Mouse (Mus musculus) small intestine, adult 2 months (tissue): ENCODE data around the gene Haus6. TPM values are rescaled to one million over a fixed set of nuclear protein-coding genes. Genes with fewer than 3 reads are reported as not detected.
"Not testable (repeated sequence)": the region's sequence is repeated elsewhere in the genome, so short reads cannot be mapped to it uniquely, and the experiment has no call there.

ENCODE experiments used
- H3K27ac ChIP-seq: fragments of 200-500 bp; 2 replicates; pipeline ENCODE4 v1.5.1; 2012; ENCODE audit warnings: low read depth, low read length, control low read depth, inconsistent platforms; ENCODE audit not compliant: insufficient read depth
- H3K27me3 ChIP-seq: fragments of 200-500 bp; 2 replicates; pipeline ENCODE4 v1.6.1; 2012; ENCODE audit warnings: mild to moderate bottlenecking, moderate library complexity, low read length, inconsistent platforms; ENCODE audit not compliant: control insufficient read depth, insufficient read depth
- H3K36me3 ChIP-seq: fragments of 200-500 bp; 2 replicates; pipeline ENCODE4 v1.6.1; 2012; ENCODE audit warnings: mild to moderate bottlenecking, low read length, control low read depth, inconsistent platforms; ENCODE audit not compliant: control insufficient read depth, insufficient read depth
- H3K4me1 ChIP-seq: fragments of 200-500 bp; 2 replicates; pipeline ENCODE4 v1.6.1; 2012; ENCODE audit warnings: low read length, inconsistent platforms, mixed read lengths; ENCODE audit not compliant: control insufficient read depth, insufficient read depth, insufficient read length
- H3K4me3 ChIP-seq: fragments of 200-500 bp; 2 replicates; pipeline ENCODE4 v1.5.1; 2012; ENCODE audit warnings: low read depth, mild to moderate bottlenecking, control low read depth, inconsistent platforms, low read length, moderate library complexity
- CTCF ChIP-seq: fragments of 200-500 bp; IDR thresholded peaks from 2 replicates; pipeline ENCODE4 v1.5.1; 2012; ENCODE audit warnings: low read depth, mild to moderate bottlenecking, control low read depth, inconsistent platforms, low read length, moderate library complexity, mixed read lengths; ENCODE audit not compliant: insufficient replicate concordance, insufficient read length; ENCODE audit errors: extremely low read depth
- POLR2A ChIP-seq: fragments of 200-500 bp; IDR thresholded peaks from 2 replicates; pipeline ENCODE4 v1.6.1; 2012; ENCODE audit warnings: low read depth, mild to moderate bottlenecking, control low read depth, inconsistent platforms, low read length, moderate library complexity
- WGBS: fragments of 180-500 bp; shearing (Covaris S2); methylation state at CpG from one replicate; pipeline ENCODE4 v1.1.7; 2018; 5-methylcytosine and 5-hydroxymethylcytosine counted together
- polyA plus RNA-seq: library from polyadenylated mRNA; depleted of rRNA; stranded (reverse); fragments of >200 nt; gene quantifications from 2 replicates; pipeline ENCODE4 v1.2.3, GENCODE M21; 2012

Haus6 gene
- polyA plus RNA-seq, 1 experiment = 3.4 TPM

DNA sequence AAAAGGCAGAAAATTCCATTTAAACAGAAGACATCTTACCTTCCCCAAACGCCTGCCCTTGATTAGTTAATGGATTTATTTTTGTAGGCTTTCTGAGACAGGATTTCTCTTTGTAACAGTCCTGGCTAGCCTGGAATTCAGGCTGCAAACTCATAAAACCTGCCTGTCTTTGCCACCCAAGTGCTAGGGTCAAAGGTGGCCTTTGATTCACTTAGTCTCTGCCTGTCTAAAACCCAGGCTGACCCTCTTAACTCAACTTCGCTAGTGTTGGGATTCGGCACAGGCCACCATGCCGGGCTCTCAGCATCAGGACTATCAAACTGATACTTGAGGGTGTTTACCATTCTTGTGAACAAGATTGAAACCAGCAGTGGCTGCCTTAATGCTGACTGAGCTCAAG lies 20.0 kb upstream of the Haus6 start:
- Histone ChIP-seq H3K27me3 (no peaks in the 10 kb centered on the region), H3K4me3 (no peak overlapping the region), H3K4me1 (peaks cover 2% of the 10 kb centered on the region; the same call in 1 of the 2 replicates), H3K36me3 (no peaks in the 10 kb centered on the region), H3K27ac (no peak overlapping the region)
- TF ChIP-seq POLR2A = no peak
- TF ChIP-seq CTCF = no peak
- 77% methylated on average over 4 of the region's 4 CpGs for WGBS

DNA sequence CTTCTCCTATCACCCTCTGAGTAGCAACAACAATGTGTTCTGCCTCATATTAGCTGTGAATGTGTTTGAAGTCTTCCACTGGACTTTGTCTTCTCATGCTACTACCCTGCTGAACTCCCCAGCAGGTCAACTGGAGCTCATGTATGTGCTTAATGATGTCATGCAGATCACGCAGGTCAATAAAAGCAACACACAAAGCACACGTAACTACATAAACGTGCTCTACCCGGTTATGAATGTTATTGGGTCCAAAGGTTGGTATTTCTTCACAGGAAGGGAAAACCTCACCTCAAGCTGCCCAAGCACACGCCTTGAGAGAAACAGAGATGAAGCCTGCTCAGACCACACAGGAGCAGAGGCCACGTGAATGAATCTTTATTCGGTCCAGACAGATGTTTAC lies 14.6 kb upstream of the Haus6 start:
- H3K27me3 ChIP-seq, H3K4me1 ChIP-seq, H3K4me3 ChIP-seq, H3K36me3 ChIP-seq: not testable (repeated sequence)
- peak overlapping the region; percentile 70 for H3K27ac ChIP-seq
- whole genome bisulfite sequencing = 24% methylated on average over 7 of the region's 7 CpGs

DNA sequence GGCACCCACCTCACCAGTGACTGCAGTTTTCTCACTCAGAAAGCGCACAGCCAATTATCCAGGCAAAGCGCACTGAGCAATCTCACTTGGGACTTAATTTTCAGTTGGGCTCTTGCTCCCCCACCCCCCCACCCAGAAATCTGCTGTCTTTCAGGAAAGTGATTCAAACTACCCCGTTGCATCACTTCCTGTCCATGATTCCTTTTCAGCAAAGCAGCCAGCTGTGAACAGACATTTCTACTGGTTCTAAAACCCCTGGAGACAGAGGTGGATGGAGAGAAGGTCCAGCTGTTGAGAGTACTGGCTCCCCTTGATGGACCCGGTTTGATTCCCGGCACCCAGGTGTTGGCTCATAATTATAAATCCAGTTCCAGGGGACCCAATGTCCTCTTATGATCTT lies 13.6 kb upstream of the Haus6 start:
- 88% methylated on average over 5 of the region's 5 CpGs for WGBS

DNA sequence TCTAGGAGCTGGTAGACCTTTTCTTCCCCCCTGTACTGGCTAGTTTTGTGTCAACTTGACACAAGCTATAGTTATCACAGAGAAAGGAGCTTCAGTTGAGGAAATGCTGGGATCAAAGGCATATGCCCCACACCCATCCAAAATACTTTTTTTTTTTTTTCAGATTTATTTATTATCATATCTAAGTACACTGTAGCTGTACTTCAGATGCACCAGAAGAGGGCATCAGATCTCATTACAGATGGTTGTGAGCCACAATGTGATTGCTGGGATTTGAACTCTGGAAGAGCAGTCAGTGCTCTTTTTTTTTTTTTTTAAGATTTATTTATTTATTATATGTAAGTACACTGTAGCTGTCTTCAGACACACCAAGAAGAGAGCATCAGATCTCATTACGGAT lies 10.7 kb upstream of the Haus6 start:
- not testable (repeated sequence) for H3K27ac ChIP-seq, H3K36me3 ChIP-seq, H3K27me3 ChIP-seq, H3K4me1 ChIP-seq, H3K4me3 ChIP-seq
- WGBS = 89% methylated on average over 1 of the region's 1 CpGs

More for the DNA sequence above, 13.6 kb upstream of the Haus6 start:
- no peaks in the 10 kb centered on the region for H3K27me3 ChIP-seq
- TF ChIP-seq CTCF (no peak), POLR2A (no peak)
- peaks cover 8% of the 10 kb centered on the region; the same call in 1 of the 2 replicates for H3K4me1 ChIP-seq
- no peak overlapping the region for H3K4me3 ChIP-seq
- H3K27ac ChIP-seq = no peak overlapping the region
- no peaks in the 10 kb centered on the region for H3K36me3 ChIP-seq

DNA sequence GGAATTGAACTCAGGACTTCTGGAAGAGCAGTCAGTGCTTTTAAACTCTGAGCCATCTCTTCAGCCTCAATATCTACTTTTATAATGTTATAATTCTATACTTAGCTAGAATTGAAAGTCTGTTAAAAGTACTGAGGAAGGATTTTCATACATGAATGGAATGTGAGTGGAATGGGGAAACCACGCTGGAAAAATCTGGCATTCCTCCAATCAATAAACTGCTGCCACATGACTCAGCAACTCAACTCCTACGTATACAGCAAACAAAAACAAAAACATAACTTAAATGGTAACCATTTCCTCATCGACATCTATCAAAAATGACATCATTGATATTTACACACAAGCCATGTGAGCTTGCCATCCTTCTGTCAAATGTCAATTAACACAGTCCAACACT lies 10.3 kb upstream of the Haus6 start:
- TF ChIP-seq CTCF = no peak
- TF ChIP-seq POLR2A = no peak
- Histone ChIP-seq H3K27ac (no peak overlapping the region), H3K4me3 (no peak overlapping the region), H3K36me3 (no peaks in the 10 kb centered on the region), H3K4me1 (peaks cover 8% of the 10 kb centered on the region; the same call in 1 of the 2 replicates), H3K27me3 (no peaks in the 10 kb centered on the region)
- 42% methylated on average over 3 of the region's 3 CpGs for WGBS

DNA sequence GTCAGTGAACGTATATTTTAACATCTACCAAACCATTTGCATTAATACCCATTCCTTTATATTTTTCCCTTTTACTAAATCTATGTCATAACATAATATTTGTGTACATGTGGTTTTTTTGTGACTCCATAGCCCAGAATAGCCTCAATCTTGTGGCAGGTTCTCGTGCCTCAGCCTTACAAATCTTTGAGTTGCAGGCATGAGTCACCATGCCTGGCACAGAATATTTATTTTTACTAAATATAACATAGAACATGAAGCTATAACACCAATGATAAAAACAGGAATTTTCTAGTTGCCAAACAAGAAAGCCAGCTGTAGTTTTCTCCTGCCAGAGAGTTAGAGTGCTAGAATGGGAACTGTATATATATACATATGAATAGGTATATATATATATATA lies 8.7 kb upstream of the Haus6 start:
- Histone ChIP-seq H3K27ac (no peak overlapping the region), H3K36me3 (no peaks in the 10 kb centered on the region), H3K27me3 (no peaks in the 10 kb centered on the region), H3K4me3 (no peak overlapping the region), H3K4me1 (no peaks in the 10 kb centered on the region)
- TF ChIP-seq CTCF (no peak), POLR2A (no peak)
- 74% methylated on average over 2 of the region's 2 CpGs for WGBS

DNA sequence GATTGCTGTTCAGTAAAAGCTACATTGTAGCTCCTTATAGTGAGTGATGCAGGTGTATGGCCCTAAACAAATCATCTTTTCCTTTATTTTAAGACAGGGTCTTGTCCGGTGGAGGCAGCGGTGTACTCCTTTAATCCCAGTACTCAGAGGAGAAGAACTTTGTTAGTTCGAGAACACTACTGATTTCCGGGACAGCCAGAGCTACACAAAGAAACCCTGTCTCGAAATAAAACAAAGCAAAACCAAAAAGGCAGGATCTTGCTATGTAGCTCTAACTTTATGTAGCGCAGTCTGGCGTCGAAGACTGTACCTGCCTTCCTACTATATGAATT lies 400 bp upstream of the Haus6 start:
- H3K36me3 ChIP-seq = no peaks in the 10 kb centered on the region
- no peaks in the 10 kb centered on the region for H3K27me3 ChIP-seq
- peak overlapping the region; percentile 69 for H3K27ac ChIP-seq
- H3K4me3 ChIP-seq = 0 out of 2 replicates have a peak overlapping the region, but pooled peaks have one; percentile 7
- 29% methylated on average over 8 of the region's 8 CpGs for WGBS
- TF ChIP-seq POLR2A = no peak
- TF ChIP-seq CTCF = no peak
- H3K4me1 ChIP-seq = peaks cover 2% of the 10 kb centered on the region; the same call in 1 of the 2 replicates

DNA sequence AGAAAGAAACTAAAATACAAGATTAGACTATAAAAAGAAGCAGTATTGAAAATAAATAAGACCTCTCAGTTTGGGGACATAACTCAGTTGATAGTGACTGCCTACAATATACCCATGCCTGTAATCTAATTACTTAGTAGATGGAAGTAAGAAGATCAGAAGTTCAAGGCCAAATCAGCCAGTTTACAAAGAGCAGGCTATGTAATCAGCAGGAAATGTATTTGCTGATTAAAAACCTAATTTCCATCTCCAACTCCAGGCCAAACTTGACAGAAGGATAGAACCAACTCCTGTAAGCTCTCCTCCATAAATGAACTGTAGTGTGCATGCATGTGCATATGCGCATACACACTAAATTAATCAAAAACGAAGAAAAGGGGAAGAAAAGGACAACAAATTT lies 20.6 kb downstream of the Haus6 start:
- 80% methylated on average over 2 of the region's 2 CpGs for WGBS
- H3K4me3 ChIP-seq = no peak overlapping the region
- H3K27me3 ChIP-seq = no peaks in the 10 kb centered on the region
- no peaks in the 10 kb centered on the region for H3K4me1 ChIP-seq
- no peak overlapping the region for H3K27ac ChIP-seq
- peaks cover 22% of the 10 kb centered on the region for H3K36me3 ChIP-seq
- TF ChIP-seq CTCF (no peak), POLR2A (no peak)
